Mouse (Mus musculus): ENCODE data around the gene Serpinb6b.

- no peak for TF ChIP-seq GATA1 (IDR thresholded peaks at IDR 0.05; ENCODE audit: borderline replicate concordance, low read length)
- no peak for TF ChIP-seq FLI1 (IDR thresholded peaks at IDR 0.05; ENCODE audit: low read length)
These were observed 5.8 kb downstream of the Serpinb6b start for GRCm38 (mm10) chr13:32970776-32971175.

All from megakaryocyte, embryonic 14.5 days (primary cell).